Mouse (Mus musculus) embryo, embryonic 11 days (tissue): Measurements from ENCODE around the gene Ttll2.
"Not testable (repeated sequence)": the region's sequence is repeated elsewhere in the genome, so short reads cannot be mapped to it uniquely, and the experiment has no call there.

ENCODE experiments used
- DNase-seq: peaks from one replicate; pipeline ENCODE4 v3.0.0-alpha.2; 2015

Ttll2 gene

DNA sequence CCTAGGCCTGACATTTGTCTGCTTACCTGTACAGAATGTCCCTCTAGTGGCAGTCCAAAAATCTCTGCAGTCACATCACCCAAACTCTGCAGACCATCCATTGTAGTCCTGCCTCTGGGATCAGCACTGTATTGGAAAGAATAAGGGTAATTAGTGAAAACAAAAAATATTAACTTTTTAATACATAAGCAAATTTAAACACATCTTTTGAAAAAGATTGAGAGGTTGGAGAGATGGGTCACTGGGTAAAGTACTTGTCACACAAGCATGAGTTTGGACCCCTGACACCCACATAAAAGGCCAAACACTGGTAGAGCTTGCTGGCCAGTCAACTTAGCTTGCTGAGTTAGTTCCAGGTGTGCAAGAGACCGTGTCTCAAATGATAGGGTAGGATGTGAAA is at the start of gene Ttll2:
TSS of gene Ttll2 (minus strand) at position 101 of the 400 bp plus-strand sequence.
- DNase-seq = not testable (repeated sequence)

DNA sequence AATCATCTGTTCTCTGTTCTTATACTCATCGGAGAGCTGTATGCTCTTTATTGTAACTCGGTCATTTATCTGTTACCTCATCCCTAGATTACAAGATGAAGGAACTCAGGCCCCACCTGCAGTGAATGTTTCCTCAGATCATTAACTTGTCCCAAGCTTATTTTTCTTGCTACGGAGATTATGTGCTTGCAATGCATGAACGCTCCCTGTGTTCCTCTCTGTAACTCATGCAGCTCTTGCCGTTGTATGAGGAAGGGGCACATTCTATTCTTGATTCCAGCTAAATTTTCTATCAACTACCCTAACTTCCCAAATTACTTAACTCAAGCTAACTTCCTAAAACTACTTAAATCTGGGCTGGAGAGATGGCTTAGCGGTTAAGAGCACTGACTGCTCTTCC is 47.3 kb upstream of the Ttll2 start:
- DNase-seq = not testable (repeated sequence)

DNA sequence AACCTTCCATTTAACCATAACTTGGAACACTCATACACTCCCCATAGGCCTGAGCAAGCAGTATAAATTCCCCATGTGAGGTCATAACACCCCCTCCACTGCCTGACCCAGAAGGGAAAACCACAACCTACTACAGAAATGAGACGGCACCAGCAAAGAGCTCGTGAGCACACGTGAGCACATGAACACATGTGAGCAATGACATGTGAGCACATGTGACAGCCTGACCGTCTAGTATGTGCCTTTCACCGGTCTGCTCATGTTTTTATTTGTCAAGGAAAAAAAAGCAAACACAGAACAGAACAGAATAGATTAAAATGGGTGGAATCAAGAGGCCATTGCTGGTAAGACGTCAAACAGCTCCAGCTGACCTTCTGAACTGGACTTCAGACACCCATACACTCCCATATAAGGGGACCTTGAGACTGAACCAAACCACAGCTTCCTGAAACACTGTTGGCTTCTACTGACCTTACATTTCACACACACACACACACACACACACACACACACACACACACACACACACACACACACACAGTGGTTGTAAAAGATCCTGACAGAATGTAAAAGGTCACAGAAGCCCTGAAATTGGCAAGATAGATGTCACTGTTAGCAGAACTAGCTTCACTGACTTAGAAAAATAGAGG is 45.8 kb upstream of the Ttll2 start:
- DNase-seq = not testable (repeated sequence)

DNA sequence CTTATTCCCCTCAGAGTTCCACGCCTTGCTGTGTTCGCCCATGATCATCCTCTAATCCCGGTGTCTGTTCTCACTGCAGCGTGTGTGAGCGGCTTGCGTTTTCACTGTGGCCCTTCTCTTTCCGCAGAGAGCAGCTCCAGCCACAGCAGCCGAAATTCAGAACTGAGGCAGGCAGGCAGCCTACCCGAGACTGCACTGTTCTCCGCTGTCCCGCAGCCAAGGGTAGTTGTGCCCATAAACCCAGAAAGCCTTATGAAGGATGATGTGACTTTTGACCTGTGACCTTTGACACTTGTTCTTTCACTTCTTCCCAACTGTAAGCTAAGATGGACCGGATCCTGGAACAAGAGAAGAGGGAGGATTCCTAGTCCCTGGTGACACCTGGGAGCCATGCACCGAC is 44.6 kb upstream of the Ttll2 start:
- DNase-seq = not testable (repeated sequence)

DNA sequence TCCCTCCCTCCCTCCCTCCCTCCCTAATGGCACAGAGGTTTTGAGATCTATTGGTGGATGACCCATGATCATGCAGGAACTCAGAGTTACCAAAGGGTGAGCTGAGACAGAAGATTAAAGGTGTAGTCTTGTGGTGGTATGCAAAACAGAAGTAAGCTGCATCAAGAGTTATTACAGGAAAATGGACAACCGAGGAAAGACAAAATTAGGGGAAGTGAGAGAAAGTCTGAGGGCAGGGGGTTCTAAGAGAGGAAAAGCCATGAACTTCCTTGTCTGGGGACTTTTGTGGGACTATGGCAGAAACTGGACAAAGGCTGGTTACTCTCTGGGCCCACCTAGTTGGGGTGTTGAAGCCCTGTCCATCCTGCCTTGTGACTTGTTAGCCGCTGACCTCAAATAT is 43.8 kb upstream of the Ttll2 start:
- not testable (repeated sequence) for DNase-seq

GRCm38 (mm10) chr17:7395671-7396070 is 43.2 kb upstream of the Ttll2 start:
- not testable (repeated sequence) for DNase-seq

GRCm38 (mm10) chr17:7395116-7395515 is 42.6 kb upstream of the Ttll2 start:
- not testable (repeated sequence) for DNase-seq

- DNase-seq = not testable (repeated sequence)
These were observed 37.4 kb upstream of the Ttll2 start for GRCm38 (mm10) chr17:7389898-7390297.

GRCm38 (mm10) chr17:7388958-7389356 is 36.5 kb upstream of the Ttll2 start:
- not testable (repeated sequence) for DNase-seq

- DNase-seq = not testable (repeated sequence)
These were observed 36.0 kb upstream of the Ttll2 start for GRCm38 (mm10) chr17:7388341-7388957.

DNA sequence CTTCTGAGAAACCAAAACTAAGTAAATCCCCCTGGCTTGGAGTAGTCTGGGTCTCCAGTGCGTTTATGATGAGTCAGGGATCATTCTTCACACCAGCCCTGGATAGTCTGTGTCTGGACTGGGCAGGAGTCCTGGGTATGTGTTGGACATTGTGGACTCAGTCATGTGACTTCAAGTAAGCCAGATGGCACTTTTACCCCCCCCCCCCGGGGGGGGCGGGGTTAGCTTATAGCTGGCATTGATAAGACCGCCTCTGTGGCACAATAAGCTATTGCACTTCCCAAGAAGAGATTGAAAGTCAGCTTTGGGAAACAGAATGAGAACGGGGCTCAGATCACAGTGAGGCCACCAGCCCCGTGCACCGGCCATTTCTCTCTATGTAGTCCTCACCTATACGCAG is 33.5 kb upstream of the Ttll2 start:
- DNase-seq = peak; percentile 5

DNA sequence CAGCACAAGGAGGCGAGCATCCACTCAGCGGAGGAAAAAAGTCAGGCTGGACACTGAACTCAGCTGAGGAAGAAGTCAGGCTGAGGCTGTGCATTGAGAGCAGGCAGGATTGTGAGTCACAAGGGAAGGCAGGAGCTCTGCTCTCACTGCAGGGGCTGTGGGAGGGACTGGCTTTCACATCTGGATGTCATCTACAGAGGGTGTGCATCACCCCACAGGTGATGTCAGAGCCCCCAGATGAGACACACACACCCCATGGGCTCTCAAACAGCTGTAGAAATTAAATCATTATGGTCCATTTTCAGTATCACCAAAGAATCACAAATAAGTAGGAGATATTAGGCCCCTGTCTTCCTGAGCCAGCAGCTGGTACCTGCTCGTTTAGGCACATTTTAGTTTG is 32.9 kb upstream of the Ttll2 start, which contains the start of gene Unc93a2:
TSS of gene Unc93a2 (minus strand) at position 101 of the 400 bp plus-strand sequence.
- DNase-seq = not testable (repeated sequence)

GRCm38 (mm10) chr17:7383167-7384143 is 31.0 kb upstream of the Ttll2 start:
- not testable (repeated sequence) for DNase-seq

GRCm38 (mm10) chr17:7382711-7383110 is 30.2 kb upstream of the Ttll2 start:
- not testable (repeated sequence) for DNase-seq

DNA sequence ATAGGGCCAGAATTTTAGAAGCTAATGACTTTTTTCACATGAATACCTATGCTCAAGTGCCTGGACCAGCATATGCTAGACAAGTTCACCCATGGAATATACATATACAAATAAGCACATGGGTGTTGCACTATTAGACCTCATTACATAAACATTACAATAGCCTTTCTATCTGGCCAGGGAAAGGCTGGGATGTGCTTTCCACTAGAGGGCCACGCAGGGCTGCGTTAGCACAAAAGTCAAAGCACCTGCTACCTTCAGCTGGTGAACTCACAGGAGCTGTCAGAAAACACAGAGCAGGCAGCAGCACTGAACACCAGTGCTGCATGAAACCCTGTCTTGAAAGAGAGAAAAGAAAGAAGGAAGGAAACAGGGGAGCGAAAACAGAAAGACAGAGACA is 25.4 kb upstream of the Ttll2 start:
- not testable (repeated sequence) for DNase-seq

- DNase-seq = not testable (repeated sequence)
These were observed 24.6 kb upstream of the Ttll2 start for GRCm38 (mm10) chr17:7376951-7377700.

- DNase-seq = not testable (repeated sequence)
These were observed 19.4 kb upstream of the Ttll2 start, which contains the start of gene Gm49630 for GRCm38 (mm10) chr17:7371879-7372278. Gm49630 (minus strand) TSS chr17:7371979.

- DNase-seq = not testable (repeated sequence)
These were observed 16.9 kb upstream of the Ttll2 start for GRCm38 (mm10) chr17:7369401-7369800.

DNA sequence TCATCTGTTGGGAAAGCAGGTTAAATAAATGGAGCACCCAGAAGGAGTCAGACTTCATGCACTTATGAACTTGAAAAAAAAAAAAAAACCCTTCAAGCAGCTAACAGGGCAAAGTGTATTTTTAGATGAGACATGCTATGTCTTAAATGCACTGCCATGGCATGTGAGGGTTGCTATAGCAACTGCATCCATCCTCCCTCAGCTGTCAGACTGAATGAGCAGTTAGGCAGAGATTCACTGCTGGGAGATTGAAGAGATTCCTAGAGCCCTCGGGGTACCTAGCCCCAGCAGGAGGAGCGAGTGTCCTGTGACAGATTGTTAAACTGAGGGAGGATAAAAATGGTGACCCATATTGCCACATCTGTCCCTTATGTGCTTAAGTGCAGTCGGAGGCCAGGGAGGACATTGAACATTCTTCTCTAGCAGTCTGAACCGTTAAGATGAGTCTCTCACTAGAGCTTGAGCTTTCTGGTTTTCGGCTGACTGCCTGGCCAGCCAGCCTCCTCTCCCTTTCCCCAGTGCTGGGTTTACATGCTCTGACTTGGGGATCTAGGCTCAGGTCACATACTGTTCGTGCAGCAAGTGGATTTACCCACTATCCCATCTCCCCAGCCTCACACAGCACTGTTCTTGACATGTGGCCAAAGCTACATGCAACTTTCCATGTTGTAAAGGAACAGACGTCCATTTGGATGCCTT is 14.3 kb upstream of the Ttll2 start:
- not testable (repeated sequence) for DNase-seq

- DNase-seq = not testable (repeated sequence)
These were observed 13.8 kb upstream of the Ttll2 start for GRCm38 (mm10) chr17:7366265-7366664.

- DNase-seq = not testable (repeated sequence)
These were observed 13.1 kb upstream of the Ttll2 start for GRCm38 (mm10) chr17:7365615-7366014.
